Mouse (Mus musculus) thymus, postnatal 4 days (tissue): ENCODE measurements around the gene Spem1.
A peak's percentile ranks its signal among the peaks of the same experiment; 100 is the strongest.

Source experiments
- DNase-seq: peaks from one replicate; pipeline ENCODE4 v3.0.0; 2021

The Spem1 gene

GRCm38 (mm10) chr11:69799394-69800137 lies 22.4 kb downstream of the Spem1 start:
- peak; percentile 29 for DNase-seq

DNA sequence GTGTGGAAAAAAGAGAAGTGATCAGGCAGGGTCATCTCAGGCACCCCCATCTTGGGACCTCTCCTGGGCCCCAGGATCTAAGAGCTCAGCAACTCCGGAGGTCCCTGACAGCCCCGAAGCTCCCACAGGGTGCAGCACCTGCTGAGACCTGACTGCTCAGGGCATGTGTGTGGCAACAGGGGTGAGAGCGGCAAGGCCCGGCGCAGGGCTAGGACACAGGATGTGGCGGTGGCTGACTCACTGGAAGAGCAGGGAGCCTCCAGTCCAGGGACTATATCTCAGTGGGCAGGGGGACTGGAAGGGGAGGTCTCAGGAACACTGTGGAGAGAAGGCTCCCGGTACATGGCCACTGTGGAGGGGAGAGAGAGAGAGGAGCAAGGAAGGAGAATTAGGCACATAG lies 24.1 kb downstream of the Spem1 start:
- peak; percentile 19 for DNase-seq

GRCm38 (mm10) chr11:69795983-69796435 lies 26.0 kb downstream of the Spem1 start:
- DNase-seq, result peak; percentile 63

- peak; percentile 92 for DNase-seq
These were observed 26.6 kb downstream of the Spem1 start, which contains the start of gene Chrnb1 for GRCm38 (mm10) chr11:69795168-69795982. Gene Chrnb1 (minus strand): TSS chr11:69795943.

- no peak for DNase-seq
These were observed 28.6 kb downstream of the Spem1 start for GRCm38 (mm10) chr11:69793429-69793828.

DNA sequence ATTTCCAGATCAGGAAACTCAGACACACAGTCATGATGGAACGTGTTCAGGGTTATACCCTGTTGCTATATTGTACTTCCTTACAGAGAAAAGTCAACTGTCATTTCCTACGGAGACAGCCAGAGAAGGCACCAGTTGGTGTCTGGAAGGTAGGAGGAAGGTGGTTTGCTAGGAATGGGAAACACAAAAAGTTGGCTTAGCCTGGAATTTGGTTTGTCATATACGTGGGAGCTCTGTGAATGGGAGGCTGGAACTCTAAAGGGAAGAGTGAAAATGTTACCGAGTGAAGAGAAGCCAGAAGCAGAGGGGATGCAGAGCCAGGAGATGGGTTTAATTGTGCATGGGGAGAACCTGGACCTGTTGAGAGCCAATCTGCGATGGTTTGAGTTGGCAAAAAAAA lies 30.6 kb downstream of the Spem1 start:
- no peak for DNase-seq

GRCm38 (mm10) chr11:69789431-69789830 lies 32.5 kb downstream of the Spem1 start:
- DNase-seq, result no peak

- no peak for DNase-seq
These were observed 34.7 kb downstream of the Spem1 start for GRCm38 (mm10) chr11:69787306-69787705.

GRCm38 (mm10) chr11:69784793-69785272 lies 37.1 kb downstream of the Spem1 start:
- no peak for DNase-seq

GRCm38 (mm10) chr11:69781828-69782227 lies 40.2 kb downstream of the Spem1 start:
- no peak for DNase-seq

- DNase-seq, result no peak
These were observed 43.0 kb downstream of the Spem1 start for GRCm38 (mm10) chr11:69778985-69779384.

- no peak for DNase-seq
These were observed 43.6 kb downstream of the Spem1 start for GRCm38 (mm10) chr11:69778258-69778982.

GRCm38 (mm10) chr11:69777504-69778257 lies 44.3 kb downstream of the Spem1 start:
- no peak for DNase-seq

DNA sequence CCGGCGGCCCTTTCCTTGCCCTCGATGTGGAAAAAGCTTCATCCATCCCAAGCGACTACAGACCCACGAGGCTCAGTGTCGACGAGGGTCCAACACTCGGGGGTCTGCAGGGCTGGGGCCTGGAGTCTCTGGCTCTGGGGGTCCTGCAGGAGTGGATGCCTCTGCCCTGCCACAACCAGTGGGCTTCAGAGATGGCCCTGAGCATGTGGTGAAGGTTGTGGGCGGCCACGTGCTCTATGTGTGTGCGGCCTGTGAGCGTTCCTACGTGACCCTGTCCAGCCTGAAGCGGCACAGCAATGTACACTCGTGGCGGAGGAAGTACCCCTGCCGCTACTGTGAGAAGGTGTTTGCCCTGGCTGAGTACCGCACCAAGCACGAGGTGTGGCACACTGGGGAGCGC lies 45.5 kb downstream of the Spem1 start:
- DNase-seq, result no peak

GRCm38 (mm10) chr11:69775716-69776115 lies 46.3 kb downstream of the Spem1 start:
- DNase-seq, result no peak

GRCm38 (mm10) chr11:69774961-69775360 lies 47.0 kb downstream of the Spem1 start:
- no peak for DNase-seq
